Mouse (Mus musculus): ENCODE data around the gene Vamp2. TPM values are rescaled to one million over a fixed set of nuclear protein-coding genes. Genes with fewer than 3 reads are reported as not detected.

The Vamp2 gene
- polyA plus RNA-seq, 1 experiment from 2014 or later = 95.9 TPM

GRCm38 (mm10) chr11:69128426-69129122, 40.3 kb downstream of the Vamp2 start:
- ATAC-seq (replicated peaks; ENCODE audit: low FRiP score) = no peak
- H3K27me3 ChIP-seq (ENCODE audit: control insufficient read depth, insufficient read depth, low read length) = peaks cover 4% of the 10 kb centered on the region; the same call in 1 of the 2 replicates

DNA sequence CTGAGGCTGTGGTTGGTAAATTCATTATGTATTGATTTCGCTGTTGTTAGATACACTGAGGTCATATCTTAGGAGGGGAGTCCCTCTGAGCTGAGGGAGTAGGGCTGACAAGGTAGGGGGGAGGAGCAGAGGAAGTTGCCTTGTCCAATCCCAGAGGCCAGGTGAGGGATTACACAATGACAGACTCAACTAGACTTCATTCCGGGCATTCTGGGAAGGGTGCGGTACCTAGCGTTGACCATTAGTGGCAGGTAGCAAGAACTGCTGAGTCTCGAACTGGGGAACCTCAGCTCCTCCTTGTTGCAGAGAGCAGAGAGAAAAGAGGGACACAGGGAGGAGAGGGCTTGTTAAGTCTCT, 45.3 kb downstream of the Vamp2 start:
- peak overlapping the region; percentile 52; the same call in 1 of the 2 replicates for H3K4me2 ChIP-seq (ENCODE audit: low read depth, low read length, severe bottlenecking)
- H3K27ac ChIP-seq (ENCODE audit: low read depth, low read length) = no peak overlapping the region
- H3K36me3 ChIP-seq (ENCODE audit: control insufficient read depth, insufficient read depth, low read length) = no peaks in the 10 kb centered on the region
- H3K27me3 ChIP-seq (ENCODE audit: control insufficient read depth, insufficient read depth, low read length) = peaks cover 2% of the 10 kb centered on the region; the same call in 1 of the 2 replicates
- H3K4me1 ChIP-seq (replicated peaks; ENCODE audit: control insufficient read depth, insufficient read depth, low read length) = no peaks in the 10 kb centered on the region
- peak; percentile 61 for DNase-seq (ENCODE audit: low spot score)
- 9% methylated on average over 5 of the region's 5 CpGs for WGBS
- peak overlapping the region; percentile 39; the same call in 1 of the 2 replicates for H3K4me3 ChIP-seq (ENCODE audit: low read depth, low read length)
- no peaks in the 10 kb centered on the region for H3K9me3 ChIP-seq (ENCODE audit: control insufficient read depth, low read length)
- ATAC-seq (replicated peaks; ENCODE audit: low FRiP score) = no peak
- H3K9ac ChIP-seq (ENCODE audit: low read length) = no peak overlapping the region

More at GRCm38 (mm10) chr11:69128426-69129122, 40.3 kb downstream of the Vamp2 start:
- WGBS = 75% methylated on average over 8 of the region's 8 CpGs
- Histone ChIP-seq H3K36me3 (ENCODE audit: control insufficient read depth, insufficient read depth, low read length) (no peaks in the 10 kb centered on the region), H3K4me1 (replicated peaks; ENCODE audit: control insufficient read depth, insufficient read depth, low read length) (peaks cover 7% of the 10 kb centered on the region; the same call in 1 of the 2 replicates), H3K4me2 (ENCODE audit: low read depth, low read length, severe bottlenecking) (no peak overlapping the region), H3K9ac (ENCODE audit: low read length) (no peak overlapping the region), H3K4me3 (ENCODE audit: low read depth, low read length) (no peak overlapping the region), H3K9me3 (ENCODE audit: control insufficient read depth, low read length) (no peaks in the 10 kb centered on the region), H3K27ac (ENCODE audit: low read depth, low read length) (no peak overlapping the region)
- DNase-seq (ENCODE audit: low spot score) = no peak

GRCm38 (mm10) chr11:69133923-69134621, 45.8 kb downstream of the Vamp2 start:
- Histone ChIP-seq H3K36me3 (ENCODE audit: control insufficient read depth, insufficient read depth, low read length) (no peaks in the 10 kb centered on the region), H3K4me1 (replicated peaks; ENCODE audit: control insufficient read depth, insufficient read depth, low read length) (no peaks in the 10 kb centered on the region), H3K4me2 (ENCODE audit: low read depth, low read length, severe bottlenecking) (peak overlapping the region; percentile 52), H3K9ac (ENCODE audit: low read length) (peak overlapping the region; percentile 33), H3K9me3 (ENCODE audit: control insufficient read depth, low read length) (no peaks in the 10 kb centered on the region), H3K27me3 (ENCODE audit: control insufficient read depth, insufficient read depth, low read length) (peaks cover 2% of the 10 kb centered on the region; the same call in 1 of the 2 replicates), H3K27ac (ENCODE audit: low read depth, low read length) (no peak overlapping the region), H3K4me3 (ENCODE audit: low read depth, low read length) (peak overlapping the region; percentile 39)
- DNase-seq (ENCODE audit: low spot score) = peak; percentile 74
- ATAC-seq (replicated peaks; ENCODE audit: low FRiP score) = peak; percentile 53; the same call in 1 of the 2 replicates
- 2% methylated on average over 34 of the region's 34 CpGs for WGBS

DNA sequence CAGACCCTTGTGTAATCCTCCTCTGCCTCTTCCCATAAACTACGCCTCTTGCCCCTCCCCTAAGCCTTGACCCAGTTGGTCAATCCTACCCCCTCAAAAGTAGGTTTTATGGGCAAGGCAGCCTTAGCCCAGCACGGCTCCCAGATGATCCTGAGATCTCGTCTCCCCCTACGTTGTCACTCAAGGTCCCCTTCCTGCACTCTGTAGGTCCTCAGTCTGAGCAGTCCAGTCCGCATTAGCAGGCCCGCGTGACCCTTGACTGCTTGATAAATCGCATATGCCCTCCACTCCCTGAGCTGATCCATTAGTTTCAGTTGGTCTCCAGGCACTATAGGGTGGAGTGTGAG, 46.3 kb downstream of the Vamp2 start:
- Histone ChIP-seq H3K9me3 (ENCODE audit: control insufficient read depth, low read length) (no peaks in the 10 kb centered on the region), H3K27ac (ENCODE audit: low read depth, low read length) (no peak overlapping the region), H3K4me2 (ENCODE audit: low read depth, low read length, severe bottlenecking) (peak overlapping the region; percentile 52), H3K4me3 (ENCODE audit: low read depth, low read length) (peak overlapping the region; percentile 39), H3K36me3 (ENCODE audit: control insufficient read depth, insufficient read depth, low read length) (no peaks in the 10 kb centered on the region), H3K9ac (ENCODE audit: low read length) (peak overlapping the region; percentile 33), H3K27me3 (ENCODE audit: control insufficient read depth, insufficient read depth, low read length) (peaks cover 2% of the 10 kb centered on the region; the same call in 1 of the 2 replicates), H3K4me1 (replicated peaks; ENCODE audit: control insufficient read depth, insufficient read depth, low read length) (no peaks in the 10 kb centered on the region)
- 28% methylated on average over 8 of the region's 8 CpGs for WGBS
- ATAC-seq (replicated peaks; ENCODE audit: low FRiP score) (0 out of 2 replicates have a peak, but pooled peaks have one; percentile 44), DNase-seq (ENCODE audit: low spot score) (no peak)

- Histone ChIP-seq H3K4me2 (ENCODE audit: low read depth, low read length, severe bottlenecking) (no peak overlapping the region), H3K36me3 (ENCODE audit: control insufficient read depth, insufficient read depth, low read length) (no peaks in the 10 kb centered on the region), H3K4me3 (ENCODE audit: low read depth, low read length) (no peak overlapping the region), H3K27me3 (ENCODE audit: control insufficient read depth, insufficient read depth, low read length) (peaks cover 2% of the 10 kb centered on the region; the same call in 1 of the 2 replicates), H3K27ac (ENCODE audit: low read depth, low read length) (no peak overlapping the region), H3K9ac (ENCODE audit: low read length) (no peak overlapping the region), H3K9me3 (ENCODE audit: control insufficient read depth, low read length) (no peaks in the 10 kb centered on the region), H3K4me1 (replicated peaks; ENCODE audit: control insufficient read depth, insufficient read depth, low read length) (no peaks in the 10 kb centered on the region)
- ATAC-seq (replicated peaks; ENCODE audit: low FRiP score) = no peak
- 89% methylated on average over 6 of the region's 6 CpGs for WGBS
- DNase-seq (ENCODE audit: low spot score) = no peak
Measured at GRCm38 (mm10) chr11:69135361-69135760, 47.1 kb downstream of the Vamp2 start.

Other genes starting within 250 kb of the Vamp2 start
- 46.9 and 51.2 TPM in 2 replicates for gene Ndel1, start 216.6 kb upstream of the Vamp2 start, polyA plus RNA-seq (2014; fragmentation: Nextera tagmentation; extraction: Ambion mirVana)
- not detected in 2 replicates for gene Rnf222, start 199.9 kb upstream of the Vamp2 start, polyA plus RNA-seq (2014; fragmentation: Nextera tagmentation; extraction: Ambion mirVana)
- 825 and 852 TPM in 2 replicates for gene Rpl26, start 186.9 kb upstream of the Vamp2 start, polyA plus RNA-seq (2014; fragmentation: Nextera tagmentation; extraction: Ambion mirVana)
- gene Odf4, start 161.4 kb upstream of the Vamp2 start, polyA plus RNA-seq (2014; fragmentation: Nextera tagmentation; extraction: Ambion mirVana) = not detected in 2 replicates
- gene Arhgef15, start 131.0 kb upstream of the Vamp2 start, polyA plus RNA-seq (2014; fragmentation: Nextera tagmentation; extraction: Ambion mirVana) = 5.2 and 6.1 TPM in 2 replicates
- gene Slc25a35, start 120.4 kb upstream of the Vamp2 start, polyA plus RNA-seq (2014; fragmentation: Nextera tagmentation; extraction: Ambion mirVana) = 1.6 and 2.4 TPM in 2 replicates
- 64.8 and 67.8 TPM in 2 replicates for gene Rangrf, start 113.3 kb upstream of the Vamp2 start, polyA plus RNA-seq (2014; fragmentation: Nextera tagmentation; extraction: Ambion mirVana)
- 48.2 and 55.8 TPM in 2 replicates for gene Pfas, start 80.0 kb upstream of the Vamp2 start, polyA plus RNA-seq (2014; fragmentation: Nextera tagmentation; extraction: Ambion mirVana)
- 94.0 and 95.7 TPM in 2 replicates for gene Ctc1, start 72.6 kb upstream of the Vamp2 start, polyA plus RNA-seq (2014; fragmentation: Nextera tagmentation; extraction: Ambion mirVana)
- 199 and 209 TPM in 2 replicates for gene Aurkb, start 42.8 kb upstream of the Vamp2 start, polyA plus RNA-seq (2014; fragmentation: Nextera tagmentation; extraction: Ambion mirVana)
- 7.9 and 9.2 TPM in 2 replicates for gene Borcs6, start 28.8 kb upstream of the Vamp2 start, polyA plus RNA-seq (2014; fragmentation: Nextera tagmentation; extraction: Ambion mirVana)
- 60.3 and 60.6 TPM in 2 replicates for gene Tmem107, start 17.7 kb upstream of the Vamp2 start, polyA plus RNA-seq (2014; fragmentation: Nextera tagmentation; extraction: Ambion mirVana)
- gene Per1, start 6.7 kb downstream of the Vamp2 start, polyA plus RNA-seq (2014; fragmentation: Nextera tagmentation; extraction: Ambion mirVana) = 8.2 and 10.0 TPM in 2 replicates
- gene Hes7, start 31.9 kb downstream of the Vamp2 start, polyA plus RNA-seq (2014; fragmentation: Nextera tagmentation; extraction: Ambion mirVana) = 0.11 and 0.24 TPM in 2 replicates
- 0.39 TPM in 1 of 2 replicates, not detected in the other for gene 9130213A22Rik, start 34.1 kb downstream of the Vamp2 start, polyA plus RNA-seq (2014; fragmentation: Nextera tagmentation; extraction: Ambion mirVana)
- not detected in 2 replicates for gene Aloxe3, start 37.4 kb downstream of the Vamp2 start, polyA plus RNA-seq (2014; fragmentation: Nextera tagmentation; extraction: Ambion mirVana)
- 0.08 TPM in 1 of 2 replicates, not detected in the other for gene Alox12b, start 68.5 kb downstream of the Vamp2 start, polyA plus RNA-seq (2014; fragmentation: Nextera tagmentation; extraction: Ambion mirVana)
- gene Alox8, start 109.4 kb downstream of the Vamp2 start, polyA plus RNA-seq (2014; fragmentation: Nextera tagmentation; extraction: Ambion mirVana) = 0.08 and 0.11 TPM in 2 replicates
- 0.05 and 0.07 TPM in 2 replicates for gene Gucy2e, start 148.5 kb downstream of the Vamp2 start, polyA plus RNA-seq (2014; fragmentation: Nextera tagmentation; extraction: Ambion mirVana)
- gene Cntrob, start 235.3 kb downstream of the Vamp2 start, polyA plus RNA-seq (2014; fragmentation: Nextera tagmentation; extraction: Ambion mirVana) = 31.7 and 32.1 TPM in 2 replicates
- 188 and 196 TPM in 2 replicates for gene Trappc1, start 235.5 kb downstream of the Vamp2 start, polyA plus RNA-seq (2014; fragmentation: Nextera tagmentation; extraction: Ambion mirVana)
- gene Kcnab3, start 237.8 kb downstream of the Vamp2 start, polyA plus RNA-seq (2014; fragmentation: Nextera tagmentation; extraction: Ambion mirVana) = 3.5 and 3.7 TPM in 2 replicates